Mouse (Mus musculus): ENCODE measurements around the gene Mcl1. TPM values are rescaled to one million over a fixed set of nuclear protein-coding genes. Genes with fewer than 3 reads are reported as not detected.

The Mcl1 gene
- total RNA-seq, 2 experiments from 2014 or later, result 199 to 227 TPM

DNA sequence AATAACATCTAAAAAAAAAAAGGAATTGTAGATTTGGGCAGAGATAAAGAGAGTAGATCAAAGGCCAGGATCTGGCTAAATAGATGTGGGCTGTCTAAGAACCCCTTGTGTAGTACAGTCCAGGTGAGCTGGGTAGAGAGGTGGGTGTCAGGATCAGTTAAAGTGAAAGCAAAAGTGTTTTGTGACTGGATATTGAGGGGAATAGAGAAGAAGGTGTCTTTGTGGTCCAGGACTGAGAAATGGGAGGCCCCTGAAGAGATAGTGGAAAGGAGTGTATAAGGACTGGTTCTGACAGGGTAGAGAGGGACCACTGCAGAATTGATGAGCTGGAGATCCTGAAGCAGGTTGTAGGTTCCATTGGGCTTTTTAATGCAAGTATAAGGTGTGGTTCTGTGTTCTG, 51.4 kb downstream of the Mcl1 start:
- DNase-seq, result no peak

Other genes starting within 250 kb of the Mcl1 start
- 10 to 100 TPM; 63.5 to 68.0 TPM for gene Arnt, start 224.4 kb upstream of the Mcl1 start, total RNA-seq (2021)
- 1 to 10 TPM; 7.2 to 9.0 TPM for gene Ctsk, start 159.5 kb upstream of the Mcl1 start, total RNA-seq (2021)
- 10 to 100 TPM; 35.2 to 65.5 TPM for gene Ctss, start 132.0 kb upstream of the Mcl1 start, total RNA-seq (2021)
- not detected for gene Hormad1, start 99.1 kb upstream of the Mcl1 start, total RNA-seq (2021)
- 10 to 100 TPM; 40.6 to 53.7 TPM for gene Golph3l, start 69.9 kb upstream of the Mcl1 start, total RNA-seq (2021)
- 100 to 1,000 TPM in 1 of 2 experiments, 10 to 100 TPM in 1; 83.6 to 107 TPM for gene Ensa, start 33.8 kb upstream of the Mcl1 start, total RNA-seq (2021)
- gene Adamtsl4, start 29.1 kb downstream of the Mcl1 start, total RNA-seq (2021), result 10 to 100 TPM in 1 of 2 experiments, 1 to 10 TPM in 1; 6.5 to 11.1 TPM
- 100 to 1,000 TPM; 428 to 676 TPM for gene Ecm1, start 80.8 kb downstream of the Mcl1 start, total RNA-seq (2021)
- gene Tars2, start 101.4 kb downstream of the Mcl1 start, total RNA-seq (2021), result 10 to 100 TPM; 49.3 to 54.1 TPM
- gene Rprd2, start 160.1 kb downstream of the Mcl1 start, total RNA-seq (2021), result 10 to 100 TPM; 50.9 to 56.0 TPM
- 10 to 100 TPM; 27.4 to 39.2 TPM for gene Prpf3, start 197.1 kb downstream of the Mcl1 start, total RNA-seq (2021)
- gene Mrps21, start 212.7 kb downstream of the Mcl1 start, total RNA-seq (2021), result 100 to 1,000 TPM; 272 to 276 TPM
- gene Ciart, start 223.5 kb downstream of the Mcl1 start, total RNA-seq (2021), result 1 to 10 TPM; 2.2 to 3.2 TPM
- 10 to 100 TPM in 1 of 2 experiments, 1 to 10 TPM in 1; 8.4 to 11.3 TPM for gene BC028528, start 233.2 kb downstream of the Mcl1 start, total RNA-seq (2021)
- 100 to 1,000 TPM; 108 to 138 TPM for gene Aph1a, start 235.2 kb downstream of the Mcl1 start, total RNA-seq (2021)
- 1 to 10 TPM; 1.3 to 1.6 TPM for gene Car14, start 245.9 kb downstream of the Mcl1 start, total RNA-seq (2021)

Measured in adrenal gland, postnatal 36 days (tissue).